Mouse (Mus musculus): ENCODE measurements around the gene Dlgap4. TPM values are rescaled to one million over a fixed set of nuclear protein-coding genes. Genes with fewer than 3 reads are reported as not detected.
A peak's percentile ranks its signal among the peaks of the same experiment; 100 is the strongest.

The Dlgap4 gene
- total RNA-seq (2021) = 10 to 100 TPM; 33.5 to 42.8 TPM
- long read RNA-seq, experiment 1, full-length matches to known transcripts = 34 of 50 reads
- long read RNA-seq, experiment 1, partial matches to known transcripts = 4 of 50 reads
- long read RNA-seq, experiment 1, other reads (novel, unspliced or antisense) = 12 of 50 reads
- long read RNA-seq, experiment 2, full-length matches to known transcripts = 17 of 28 reads
- long read RNA-seq, experiment 2, partial matches to known transcripts = 5 of 28 reads
- long read RNA-seq, experiment 2, other reads (novel, unspliced or antisense) = 6 of 28 reads

DNA sequence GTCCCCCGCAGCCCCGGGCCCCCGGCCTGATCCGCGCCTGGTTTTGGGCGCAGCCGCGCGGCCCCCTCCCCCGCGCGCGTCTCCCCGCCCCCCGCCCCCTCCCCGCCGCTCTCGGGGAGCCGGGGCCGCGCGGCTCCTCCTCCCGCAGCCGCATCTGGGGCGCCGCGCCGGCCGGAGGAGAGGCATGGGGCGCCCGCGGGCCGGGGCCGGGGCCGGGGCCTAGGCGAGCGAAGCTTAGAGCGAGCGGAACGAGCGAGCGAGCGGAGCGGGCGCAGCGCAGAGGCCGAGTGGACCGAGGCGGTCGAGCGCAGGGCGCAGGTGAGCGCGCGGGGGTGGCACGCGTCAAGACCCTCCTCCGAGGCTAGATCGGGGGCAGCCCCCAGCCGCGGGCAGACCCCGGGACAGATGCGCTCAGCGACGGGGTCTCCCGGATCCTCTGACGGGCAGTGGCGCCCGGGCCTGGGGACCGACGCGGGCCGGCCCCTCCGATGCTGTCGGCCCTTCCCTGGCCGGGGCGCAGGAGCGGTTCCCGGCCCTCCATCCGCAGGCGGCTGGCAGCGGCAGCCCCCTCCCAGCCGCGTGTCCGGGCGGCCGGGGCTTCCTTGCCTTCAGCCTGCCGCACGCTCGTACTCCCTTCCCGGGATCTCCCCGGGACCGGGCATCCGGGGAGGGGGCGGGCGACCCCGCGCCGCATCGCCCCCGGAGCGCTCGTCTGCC lies at the start of gene Dlgap4:
TSS of gene Dlgap4 (plus strand) at position 165 of the 717 bp plus-strand sequence.
- intact Hi-C loops (cut with DNase I) = loop anchor here (2.0 kb wide), 1 partner anchor 91 kb away; no protein-coding TSS in a partner anchor
- DNase-seq = peak; percentile 28 to 40

- intact Hi-C loops (cut with DNase I) = no loop called here
- DNase-seq = no peak
These were observed 47.0 kb upstream of the Dlgap4 start for GRCm38 (mm10) chr2:156566512-156566911.

GRCm38 (mm10) chr2:156568647-156569046 lies 44.9 kb upstream of the Dlgap4 start:
- no peak for DNase-seq
- intact Hi-C loops (cut with DNase I) = no loop called here

DNA sequence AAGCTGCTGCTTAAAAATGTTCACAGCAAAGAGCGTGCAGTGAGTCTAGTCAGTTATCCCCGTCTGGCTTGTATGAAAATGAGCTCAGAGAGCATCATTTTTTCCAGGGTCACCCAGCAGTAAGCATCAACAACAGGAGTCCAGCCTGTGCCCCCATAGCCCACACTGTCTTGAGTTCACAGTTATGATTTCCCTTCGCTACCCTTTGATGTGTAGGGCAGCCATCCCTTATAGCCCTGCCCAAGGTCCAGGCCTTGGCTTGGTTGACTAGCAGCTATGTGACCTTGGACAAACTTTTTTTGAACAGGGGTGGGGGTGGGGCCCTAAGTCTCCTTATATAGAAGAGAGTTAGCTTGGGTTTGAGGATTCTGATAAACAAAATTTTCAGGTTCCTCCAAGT lies 44.2 kb upstream of the Dlgap4 start:
- DNase-seq = no peak
- intact Hi-C loops (cut with DNase I) = no loop called here

GRCm38 (mm10) chr2:156571521-156571920 lies 42.0 kb upstream of the Dlgap4 start:
- no peak for DNase-seq
- intact Hi-C loops (cut with DNase I) = no loop called here

GRCm38 (mm10) chr2:156576850-156577587 lies 36.5 kb upstream of the Dlgap4 start:
- intact Hi-C loops (cut with DNase I) = no loop called here
- no peak for DNase-seq

- intact Hi-C loops (cut with DNase I) = loop anchor here (5.0 kb wide), 1 partner anchor 127 kb away; no protein-coding TSS in a partner anchor
- DNase-seq = no peak
These were observed 33.0 kb upstream of the Dlgap4 start for GRCm38 (mm10) chr2:156580507-156580906.

GRCm38 (mm10) chr2:156581244-156581643 lies 32.3 kb upstream of the Dlgap4 start:
- intact Hi-C loops (cut with DNase I) = loop anchor here (5.0 kb wide), 1 partner anchor 126 kb away; no protein-coding TSS in a partner anchor
- no peak for DNase-seq

- intact Hi-C loops (cut with DNase I) = loop anchor here (5.0 kb wide), 1 partner anchor 124 kb away; no protein-coding TSS in a partner anchor
- DNase-seq = peak in 1 of 2 experiments; percentile 25
These were observed 30.6 kb upstream of the Dlgap4 start for GRCm38 (mm10) chr2:156582887-156583286.

DNA sequence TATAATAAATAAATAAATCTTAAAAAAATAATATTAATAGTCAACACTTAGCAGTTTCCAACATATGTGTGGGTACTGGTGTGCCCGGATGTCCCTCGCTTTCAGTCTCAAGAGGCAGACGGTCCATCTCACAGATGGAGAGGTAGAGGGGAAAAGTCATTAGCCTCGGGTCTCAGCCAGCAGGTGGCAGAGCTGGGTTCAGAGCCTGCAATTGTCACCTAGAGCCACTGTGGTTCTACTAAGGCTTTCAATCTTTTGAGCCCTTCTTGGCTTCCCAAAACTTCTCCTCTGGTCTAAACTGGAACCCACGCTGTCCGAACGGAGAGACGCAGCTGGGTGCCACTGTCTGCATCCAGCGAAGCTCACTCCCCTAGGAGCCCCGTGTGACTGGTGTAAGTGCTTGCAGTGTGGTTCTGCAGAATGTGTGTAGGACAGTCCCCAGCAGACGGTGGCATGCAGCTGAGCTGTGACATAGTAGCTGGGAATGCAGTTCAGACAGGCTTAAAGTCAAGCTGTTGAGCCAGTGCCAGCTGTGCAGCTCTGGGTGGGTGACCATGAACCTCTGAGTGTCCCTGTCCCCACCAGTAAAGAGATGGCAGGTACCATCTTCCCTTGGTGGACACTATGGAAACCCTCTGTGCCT lies 29.2 kb upstream of the Dlgap4 start:
- DNase-seq = peak; percentile 33 to 45
- intact Hi-C loops (cut with DNase I) = loop anchor here (5.0 kb wide), 1 partner anchor 123 kb away; no protein-coding TSS in a partner anchor

DNA sequence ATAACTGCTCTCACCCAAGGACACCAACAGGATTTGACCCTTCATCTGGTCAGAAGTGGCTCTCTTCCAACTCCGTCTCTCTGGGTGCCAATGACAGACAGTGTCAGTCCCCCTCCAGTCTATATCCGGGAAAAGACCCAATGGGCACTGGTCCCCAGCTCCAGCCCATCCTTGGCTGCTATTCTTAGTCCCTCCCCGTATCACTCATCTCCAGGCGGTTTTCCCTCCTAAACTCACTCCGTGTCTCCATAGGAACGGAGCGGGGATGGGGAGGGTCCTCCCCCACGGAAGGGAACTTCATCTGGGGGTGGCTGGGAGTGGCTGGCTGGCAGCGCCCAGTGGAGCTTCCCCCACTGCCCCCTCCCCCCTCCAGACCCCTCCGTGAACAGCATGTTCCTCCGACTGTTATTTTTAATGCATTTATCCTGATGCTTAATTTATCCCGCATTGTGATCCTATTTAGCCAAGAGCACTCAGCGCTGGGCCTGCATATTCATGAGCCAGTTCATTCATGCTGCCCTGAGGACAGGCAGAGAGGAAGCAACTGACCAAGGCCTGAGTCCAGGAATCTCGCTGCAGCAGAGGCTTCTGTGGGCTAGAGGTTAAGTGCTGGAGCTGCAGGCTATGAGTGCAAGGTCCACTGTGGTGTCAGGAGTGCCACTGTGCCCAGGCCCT lies 28.6 kb upstream of the Dlgap4 start:
- intact Hi-C loops (cut with DNase I) = loop anchor here (5.0 kb wide), 2 partner anchors 42 to 122 kb away; no protein-coding TSS in a partner anchor
- peak; percentile 42 to 61 for DNase-seq

- DNase-seq = no peak
- intact Hi-C loops (cut with DNase I) = loop anchor here (5.0 kb wide), 1 partner anchor 38 kb away; no protein-coding TSS in a partner anchor
These were observed 24.0 kb upstream of the Dlgap4 start for GRCm38 (mm10) chr2:156589481-156589880.

GRCm38 (mm10) chr2:156594987-156595490 lies 18.5 kb upstream of the Dlgap4 start:
- DNase-seq = no peak
- intact Hi-C loops (cut with DNase I) = no loop called here

- DNase-seq = no peak
- intact Hi-C loops (cut with DNase I) = no loop called here
These were observed 10.9 kb upstream of the Dlgap4 start for GRCm38 (mm10) chr2:156602581-156602980.

DNA sequence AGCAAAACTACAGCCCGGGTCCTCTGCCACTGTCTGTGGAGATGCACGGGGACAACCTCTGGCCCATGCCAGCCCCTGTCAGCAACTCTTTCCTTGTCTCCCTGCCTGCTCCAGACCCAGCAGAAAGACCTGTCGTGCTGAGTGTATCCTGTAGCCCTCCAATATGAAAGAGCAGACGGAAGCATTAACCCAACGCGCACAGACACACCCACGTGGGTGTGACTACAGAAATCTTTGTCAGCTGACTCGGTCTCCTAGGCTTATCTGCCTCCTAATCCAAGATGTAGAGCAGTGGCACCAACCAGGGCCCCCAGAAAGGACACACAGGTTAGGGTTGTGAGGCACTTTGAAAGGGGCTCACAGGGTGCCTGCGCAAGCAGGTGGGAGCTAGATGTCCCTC lies 9.8 kb upstream of the Dlgap4 start:
- intact Hi-C loops (cut with DNase I) = no loop called here
- no peak for DNase-seq

DNA sequence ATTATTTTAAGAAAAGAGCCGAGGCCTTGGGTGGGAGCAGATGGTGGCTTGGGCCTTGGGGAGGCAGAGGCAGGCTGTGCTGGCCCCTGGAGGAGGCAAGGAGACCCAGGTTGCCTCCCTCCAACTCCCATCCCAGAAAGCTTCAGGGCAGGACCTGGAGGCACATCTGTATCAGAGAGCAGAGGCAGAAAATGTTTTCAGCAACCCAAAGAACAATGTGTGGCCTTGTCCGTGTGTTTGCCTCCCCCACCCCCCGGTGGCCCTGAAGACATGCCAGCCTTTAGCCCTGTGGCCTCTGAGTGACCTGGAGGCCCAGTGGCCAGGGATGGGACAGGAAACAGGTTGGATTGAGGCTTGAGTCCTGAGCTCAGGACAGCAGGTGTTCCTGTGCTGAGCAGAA lies 8.4 kb upstream of the Dlgap4 start:
- no peak for DNase-seq
- intact Hi-C loops (cut with DNase I) = no loop called here

GRCm38 (mm10) chr2:156605971-156606370 lies 7.5 kb upstream of the Dlgap4 start:
- DNase-seq = no peak
- intact Hi-C loops (cut with DNase I) = no loop called here

DNA sequence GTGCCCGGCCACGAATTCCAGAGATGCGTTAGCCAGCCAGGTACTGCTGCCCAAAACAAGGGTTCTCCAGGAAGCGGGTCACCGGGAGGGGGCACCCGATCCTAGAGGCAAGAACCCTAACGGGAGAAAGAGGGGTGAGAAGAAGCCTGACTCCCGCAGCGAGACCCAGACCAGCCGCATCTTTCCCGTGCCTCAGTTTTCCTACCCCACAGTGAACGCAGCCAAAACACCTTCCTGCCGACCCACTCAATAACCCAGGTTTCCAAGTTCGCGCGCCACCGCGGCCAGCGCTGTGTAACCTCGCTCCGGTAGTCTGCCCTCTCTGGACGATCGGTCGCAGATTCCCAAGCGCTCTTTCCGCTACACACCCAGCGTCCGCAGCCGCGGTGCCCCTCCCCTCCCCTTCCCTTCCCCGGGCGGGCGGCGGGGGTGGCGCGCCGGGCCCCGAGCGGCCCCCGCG lies 394 bp upstream of the Dlgap4 start:
- DNase-seq = peak; percentile 42 to 65
- intact Hi-C loops (cut with DNase I) = loop anchor here (2.0 kb wide), 1 partner anchor 92 kb away; no protein-coding TSS in a partner anchor

GRCm38 (mm10) chr2:156614258-156614556 lies 702 bp downstream of the Dlgap4 start:
- DNase-seq = no peak
- intact Hi-C loops (cut with DNase I) = no loop called here
